Mouse (Mus musculus): ENCODE measurements at regions not wholly inside any gene's neighbourhood (a gene's known extent, or its start where the extent isn't known, plus 50 kb on each side); places are given as distances from the start of the nearest gene placed in this dataset.
A peak's percentile ranks its signal among the peaks of the same experiment; 100 is the strongest.
"Not testable (repeated sequence)": the region's sequence is repeated elsewhere in the genome, so short reads cannot be mapped to it uniquely, and the experiment has no call there.

DNA sequence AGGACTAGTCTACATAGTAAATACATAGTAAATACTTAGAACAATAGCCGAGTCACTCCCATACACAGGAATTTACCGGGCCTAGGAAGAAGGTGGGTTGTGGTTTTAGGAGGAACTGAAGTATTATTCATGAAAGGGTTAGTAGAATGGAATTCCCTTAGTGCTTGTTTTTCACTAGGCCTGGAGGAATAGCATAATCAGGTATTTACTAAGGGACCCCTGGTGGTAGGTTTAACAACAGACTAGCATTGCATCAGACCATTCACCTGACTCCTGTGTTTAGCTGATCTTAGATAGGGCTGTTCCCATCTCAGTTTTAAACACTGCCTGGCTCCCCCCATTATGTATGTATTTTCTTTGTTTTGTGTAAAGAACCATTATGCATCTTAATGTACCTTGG, 339.0 kb downstream of the Dync2h1 start:
- DNase-seq: not testable (repeated sequence)

- DNase-seq: not testable (repeated sequence)
These were observed 349.3 kb downstream of the Dync2h1 start for GRCm38 (mm10) chr9:6834936-6835335.

DNA sequence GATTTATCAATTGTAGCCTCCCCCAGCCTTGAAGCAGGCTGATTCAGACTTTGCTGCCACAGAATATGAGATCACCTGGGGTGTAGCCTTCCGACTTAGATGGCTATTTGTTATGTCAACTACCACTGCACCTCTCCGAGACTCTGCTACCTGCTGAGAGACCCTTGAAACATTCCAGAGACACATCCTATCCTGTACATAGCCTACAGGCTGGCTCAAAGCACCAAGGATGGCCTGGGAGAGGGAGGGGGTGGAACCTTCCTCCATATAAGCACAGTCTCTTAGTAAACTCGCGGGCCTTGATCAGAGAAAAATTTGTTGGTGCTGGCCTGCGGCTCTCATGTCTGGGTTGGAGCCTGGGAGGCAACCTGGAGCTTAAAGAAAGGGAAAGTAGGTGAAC, 349.8 kb downstream of the Dync2h1 start:
- no peak for DNase-seq

DNA sequence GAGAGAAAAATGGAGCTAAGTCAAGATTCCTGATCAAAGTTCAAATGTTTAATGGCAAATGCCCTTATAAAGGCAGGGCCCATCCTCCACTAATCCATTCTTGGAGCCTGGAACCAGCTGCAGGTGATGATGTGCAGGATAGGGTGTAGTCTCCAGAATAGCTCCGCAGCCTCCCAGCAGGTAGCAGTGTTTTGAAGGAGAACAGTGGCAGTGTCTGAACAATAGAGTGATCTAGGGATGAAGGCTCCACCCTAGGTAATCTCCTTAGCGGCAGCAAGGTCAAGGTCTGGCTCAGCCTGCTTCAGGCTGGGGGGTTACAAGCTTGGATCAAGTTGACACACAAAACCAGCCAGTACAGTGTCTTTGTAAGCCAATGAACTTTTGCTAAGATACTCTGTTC, 351.4 kb downstream of the Dync2h1 start:
- DNase-seq: no peak

DNA sequence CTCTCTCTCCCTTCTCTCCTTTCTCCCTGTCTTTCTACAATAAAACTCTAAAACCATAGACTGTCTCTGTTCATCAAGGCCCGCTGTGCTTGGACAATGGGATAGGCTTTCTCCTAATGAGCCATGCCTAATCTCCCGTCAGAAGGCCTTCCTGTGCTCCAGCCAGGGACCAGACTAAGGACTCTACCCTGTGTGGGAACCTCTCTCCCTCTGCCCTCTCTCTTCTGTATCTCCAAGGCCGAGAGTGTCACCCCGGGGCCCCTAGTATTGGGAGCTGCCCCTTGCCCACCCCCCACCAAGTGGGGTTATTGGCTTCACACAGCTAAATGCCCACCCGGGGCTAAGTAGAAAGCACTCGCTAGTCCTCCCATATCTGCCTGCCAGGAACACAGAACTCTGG, 352.6 kb downstream of the Dync2h1 start:
- not testable (repeated sequence) for DNase-seq

- no peak for DNase-seq
These were observed 357.7 kb downstream of the Dync2h1 start for GRCm38 (mm10) chr9:6826581-6826980.

DNA sequence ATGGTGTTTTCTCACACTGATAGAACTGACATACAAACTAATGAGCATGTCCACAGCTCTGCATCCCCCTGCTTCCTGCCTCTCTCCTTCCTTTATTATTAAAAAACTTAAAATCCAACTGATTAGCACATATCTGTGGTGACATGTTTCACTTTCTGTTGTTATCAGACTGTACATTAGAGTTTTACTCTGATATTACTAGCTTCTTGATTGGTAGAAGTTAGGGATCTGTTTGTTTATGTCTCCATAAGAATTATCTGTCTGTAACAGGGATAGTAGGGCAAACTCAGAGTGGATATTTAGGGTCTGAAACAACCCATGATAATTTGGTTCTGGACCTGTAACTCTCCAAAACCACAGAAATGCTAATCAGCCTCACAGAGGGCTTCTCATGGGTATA, 358.6 kb downstream of the Dync2h1 start:
- no peak for DNase-seq

GRCm38 (mm10) chr9:6823946-6824345, 360.3 kb downstream of the Dync2h1 start:
- DNase-seq: not testable (repeated sequence)

- no peak for DNase-seq
These were observed 360.7 kb downstream of the Dync2h1 start for GRCm38 (mm10) chr9:6823536-6823935.

DNA sequence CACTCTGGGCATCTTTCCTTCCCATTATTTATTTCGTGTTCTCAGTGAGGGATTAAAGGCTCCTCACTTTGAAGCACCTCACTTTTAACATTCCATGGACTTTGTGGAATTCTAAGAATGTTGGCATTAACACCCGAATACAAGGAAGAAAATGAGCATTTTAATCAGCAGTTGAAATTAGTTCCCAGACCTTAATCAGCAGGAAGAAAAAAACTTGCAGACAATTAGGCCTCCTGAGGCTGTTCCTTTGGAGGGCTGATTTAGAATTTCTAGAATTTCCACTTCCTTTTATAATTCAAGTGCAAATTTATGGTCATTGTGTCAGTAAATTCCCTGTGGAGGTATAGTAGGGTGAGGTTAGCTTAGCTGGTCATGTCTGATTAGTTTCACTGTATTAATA, 407.6 kb downstream of the Dync2h1 start:
- DNase-seq: no peak

DNA sequence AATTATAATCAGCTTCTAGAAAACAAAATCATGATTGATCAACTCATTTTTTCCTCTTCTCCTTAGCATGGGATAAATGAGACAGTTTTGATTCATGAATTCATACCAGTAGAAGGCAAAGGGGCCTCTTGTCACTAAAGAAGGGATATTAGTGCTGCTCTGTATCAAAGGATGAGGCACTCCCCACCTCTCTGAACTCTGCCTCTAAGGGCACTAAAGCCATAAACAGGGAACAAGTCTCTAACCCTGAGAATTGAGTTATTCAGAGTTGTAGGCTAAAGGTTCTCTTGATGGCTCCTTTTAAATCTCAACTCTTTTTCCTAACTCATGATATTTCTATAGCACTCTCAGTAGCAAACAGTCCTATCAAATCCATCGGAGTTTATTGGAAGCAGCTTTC, 442.8 kb downstream of the Dync2h1 start:
- no peak for DNase-seq

- DNase-seq: no peak
These were observed 447.8 kb downstream of the Dync2h1 start for GRCm38 (mm10) chr9:6736411-6736810.

GRCm38 (mm10) chr9:6726411-6726810, 456.8 kb upstream of the Ddi1 start:
- no peak for DNase-seq

GRCm38 (mm10) chr9:6677225-6677718, 407.6 kb upstream of the Ddi1 start:
- DNase-seq: no peak

GRCm38 (mm10) chr9:6668001-6668969, 398.6 kb upstream of the Ddi1 start:
- DNase-seq: peak; percentile 86

GRCm38 (mm10) chr9:6665679-6666078, 396.0 kb upstream of the Ddi1 start:
- no peak for DNase-seq

DNA sequence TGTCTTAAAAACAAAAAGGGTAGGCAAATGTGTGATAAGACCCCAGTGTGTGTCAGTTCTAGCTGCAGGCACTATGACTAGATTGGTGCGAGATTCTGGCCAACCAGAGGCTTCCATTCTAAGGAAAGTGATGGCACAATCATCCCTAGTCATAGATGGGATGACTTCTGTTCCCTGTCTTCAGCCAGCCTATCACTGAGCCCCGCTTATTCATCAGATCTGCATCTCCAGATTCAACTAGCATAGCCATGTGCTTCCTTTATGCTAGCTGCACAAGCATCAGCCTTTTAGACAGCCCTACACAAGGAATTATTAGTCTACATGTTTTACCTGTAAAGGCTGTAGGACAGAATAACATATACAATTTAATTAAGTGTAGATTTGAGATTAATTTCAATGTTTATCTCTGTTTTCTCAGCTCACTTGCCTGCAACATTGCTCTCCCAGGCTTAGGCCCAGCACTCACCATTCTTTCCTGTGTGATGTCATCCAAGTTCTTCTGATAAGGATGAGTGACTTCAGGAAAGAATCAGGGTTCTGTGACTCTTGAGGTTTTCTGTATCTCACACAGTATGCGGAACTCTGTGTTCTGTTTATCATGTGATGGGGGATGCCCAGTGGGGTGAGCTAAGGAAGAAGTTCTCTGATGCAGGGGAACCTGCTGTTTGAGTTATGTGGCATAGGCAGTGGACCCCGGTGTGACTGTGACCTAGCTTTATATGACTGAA, 382.8 kb upstream of the Ddi1 start:
- no peak for DNase-seq

- no peak for DNase-seq
These were observed 382.1 kb upstream of the Ddi1 start for GRCm38 (mm10) chr9:6651572-6652236.

GRCm38 (mm10) chr9:6645796-6646309, 376.2 kb upstream of the Ddi1 start:
- no peak for DNase-seq

- DNase-seq: no peak
These were observed 375.7 kb upstream of the Ddi1 start for GRCm38 (mm10) chr9:6645321-6645720.

DNA sequence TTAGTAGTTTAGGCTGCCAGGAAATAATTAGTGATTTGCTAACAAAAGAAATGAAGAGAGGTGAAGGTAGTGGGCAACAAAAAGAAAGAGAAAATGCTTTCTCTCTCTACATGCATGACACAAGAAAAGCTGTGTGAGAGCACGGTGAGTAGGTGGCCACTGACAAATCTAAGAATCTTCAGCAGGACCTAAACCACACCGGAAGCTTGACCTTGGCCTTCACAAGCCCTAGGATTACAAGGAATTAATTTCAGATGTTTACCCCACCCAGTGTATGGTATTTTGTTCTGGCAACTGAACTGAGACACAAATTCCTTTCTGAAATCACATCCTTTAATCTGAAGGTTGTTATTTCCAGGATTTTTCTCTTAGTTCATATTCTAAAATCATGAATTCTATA, 347.5 kb upstream of the Ddi1 start:
- no peak for DNase-seq

- no peak for DNase-seq
These were observed 339.6 kb upstream of the Ddi1 start for GRCm38 (mm10) chr9:6609284-6609627.
